Mouse (Mus musculus) lung, embryonic 15.5 days (tissue): ENCODE data around the gene Trappc11. TPM values are rescaled to one million over a fixed set of nuclear protein-coding genes. Genes with fewer than 3 reads are reported as not detected.

Experiments
- ATAC-seq: fragments of 200-750 bp; cut with Nextera tagmentation; 2 replicates; pipeline ENCODE4 v1.8.0; 2017; ENCODE audit warnings: moderate number of reproducible peaks, borderline replicate concordance; ENCODE audit not compliant: low FRiP score, low TSS enrichment; ENCODE audit errors: extremely low read depth
- H3K27ac ChIP-seq: fragments of 300-500 bp; sonication (generic); 2 replicates; pipeline ENCODE4 v1.5.1; 2015; ENCODE audit warnings: moderate library complexity, mild to moderate bottlenecking, inconsistent platforms
- H3K27me3 ChIP-seq: fragments of 300-500 bp; sonication (generic); 2 replicates; pipeline ENCODE4 v1.6.1; 2015; ENCODE audit warnings: inconsistent platforms
- H3K36me3 ChIP-seq: fragments of 300-500 bp; sonication (generic); 2 replicates; pipeline ENCODE4 v1.6.1; 2015; ENCODE audit warnings: inconsistent platforms
- H3K4me1 ChIP-seq: fragments of 300-500 bp; sonication (generic); 2 replicates; pipeline ENCODE4 v1.6.1; 2015; ENCODE audit warnings: inconsistent platforms
- H3K4me2 ChIP-seq: fragments of 300-500 bp; sonication (generic); 2 replicates; pipeline ENCODE4 v1.6.1; 2015; ENCODE audit warnings: inconsistent platforms, mild to moderate bottlenecking, moderate library complexity
- H3K4me3 ChIP-seq: fragments of 300-500 bp; sonication (generic); 2 replicates; pipeline ENCODE4 v1.5.1; 2015; ENCODE audit warnings: mild to moderate bottlenecking, inconsistent platforms
- H3K9ac ChIP-seq: fragments of 300-500 bp; sonication (generic); 2 replicates; pipeline ENCODE4 v1.6.1; 2015; ENCODE audit warnings: inconsistent platforms
- H3K9me3 ChIP-seq: fragments of 300-500 bp; sonication (generic); 2 replicates; pipeline ENCODE4 v1.6.1; 2016; ENCODE audit warnings: inconsistent platforms
- WGBS: fragments of 180-500 bp; shearing (Covaris S2); methylation state at CpG from one replicate; pipeline ENCODE4 v1.1.7; 2015; 5-methylcytosine and 5-hydroxymethylcytosine counted together
- polyA plus RNA-seq: library from polyadenylated mRNA; unstranded; fragments of >200 nt; fragmentation: Nextera tagmentation; extraction: Ambion mirVana; gene quantifications from 2 replicates; pipeline ENCODE4 v1.2.1, GENCODE M21; 2015

The Trappc11 gene
- polyA plus RNA-seq, 1 experiment from 2014 or later = 29.3 TPM

- WGBS = 94% methylated on average over 16 of the region's 16 CpGs
- ATAC-seq = no peak
- H3K36me3 ChIP-seq = peaks cover 54% of the 10 kb centered on the region
Measured at GRCm38 (mm10) chr8:47542746-47543145, 9.5 kb upstream of the Trappc11 start.

GRCm38 (mm10) chr8:47538323-47538722, 5.1 kb upstream of the Trappc11 start:
- no peak overlapping the region for H3K4me2 ChIP-seq
- no peak overlapping the region for H3K4me3 ChIP-seq
- no peaks in the 10 kb centered on the region for H3K27me3 ChIP-seq
- no peak overlapping the region for H3K27ac ChIP-seq
- no peak for ATAC-seq
- H3K9ac ChIP-seq = no peak overlapping the region
- peaks cover 5% of the 10 kb centered on the region for H3K4me1 ChIP-seq
- WGBS = 90% methylated on average over 4 of the region's 4 CpGs
- H3K9me3 ChIP-seq = no peaks in the 10 kb centered on the region
- H3K36me3 ChIP-seq = peaks cover 16% of the 10 kb centered on the region

More at GRCm38 (mm10) chr8:47542746-47543145, 9.5 kb upstream of the Trappc11 start:
- Histone ChIP-seq H3K27me3 (no peaks in the 10 kb centered on the region), H3K4me3 (no peak overlapping the region), H3K4me2 (no peak overlapping the region), H3K27ac (no peak overlapping the region), H3K9me3 (no peaks in the 10 kb centered on the region), H3K9ac (no peak overlapping the region), H3K4me1 (no peaks in the 10 kb centered on the region)

DNA sequence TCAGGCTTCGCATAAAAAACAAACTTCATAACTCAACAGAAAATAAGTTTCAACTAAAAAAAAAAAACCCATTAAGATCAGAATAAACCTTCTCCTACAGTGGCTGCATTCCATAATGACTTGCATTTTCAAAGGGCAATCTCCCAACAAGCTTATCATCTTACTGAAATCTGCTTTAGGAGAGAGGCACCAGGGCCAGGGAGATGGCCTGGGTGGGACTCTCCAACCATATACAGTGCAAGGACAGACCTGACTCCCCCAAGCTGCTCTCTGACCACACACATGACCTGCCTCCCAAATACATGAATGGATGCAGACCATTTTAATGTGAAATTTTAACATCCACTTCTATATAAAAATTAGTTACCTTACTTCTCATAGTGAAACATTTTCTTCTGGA, 5.2 kb downstream of the Trappc11 start:
- H3K9ac ChIP-seq = no peak overlapping the region
- H3K36me3 ChIP-seq = peaks cover 43% of the 10 kb centered on the region
- WGBS = 85% methylated on average over 1 of the region's 1 CpGs

GRCm38 (mm10) chr8:47513601-47514000, 19.7 kb downstream of the Trappc11 start:
- no peak for ATAC-seq
- H3K27ac ChIP-seq = no peak overlapping the region
- peaks cover 63% of the 10 kb centered on the region for H3K36me3 ChIP-seq

More for the DNA sequence above, 5.2 kb downstream of the Trappc11 start:
- Histone ChIP-seq H3K27me3 (no peaks in the 10 kb centered on the region), H3K4me1 (peaks cover 10% of the 10 kb centered on the region), H3K4me2 (no peak overlapping the region), H3K4me3 (no peak overlapping the region), H3K27ac (no peak overlapping the region), H3K9me3 (no peaks in the 10 kb centered on the region)
- ATAC-seq = no peak

GRCm38 (mm10) chr8:47510930-47511329, 22.3 kb downstream of the Trappc11 start:
- Histone ChIP-seq H3K36me3 (peaks cover 60% of the 10 kb centered on the region), H3K27me3 (no peaks in the 10 kb centered on the region), H3K4me3 (no peak overlapping the region), H3K9me3 (no peaks in the 10 kb centered on the region), H3K27ac (no peak overlapping the region), H3K4me1 (no peaks in the 10 kb centered on the region), H3K9ac (no peak overlapping the region), H3K4me2 (no peak overlapping the region)
- WGBS = 92% methylated on average over 9 of the region's 9 CpGs
- no peak for ATAC-seq

More at GRCm38 (mm10) chr8:47513601-47514000, 19.7 kb downstream of the Trappc11 start:
- Histone ChIP-seq H3K9me3 (no peaks in the 10 kb centered on the region), H3K27me3 (no peaks in the 10 kb centered on the region), H3K4me3 (no peak overlapping the region), H3K4me1 (no peaks in the 10 kb centered on the region), H3K4me2 (no peak overlapping the region), H3K9ac (no peak overlapping the region)
- WGBS = 89% methylated on average over 15 of the region's 15 CpGs

DNA sequence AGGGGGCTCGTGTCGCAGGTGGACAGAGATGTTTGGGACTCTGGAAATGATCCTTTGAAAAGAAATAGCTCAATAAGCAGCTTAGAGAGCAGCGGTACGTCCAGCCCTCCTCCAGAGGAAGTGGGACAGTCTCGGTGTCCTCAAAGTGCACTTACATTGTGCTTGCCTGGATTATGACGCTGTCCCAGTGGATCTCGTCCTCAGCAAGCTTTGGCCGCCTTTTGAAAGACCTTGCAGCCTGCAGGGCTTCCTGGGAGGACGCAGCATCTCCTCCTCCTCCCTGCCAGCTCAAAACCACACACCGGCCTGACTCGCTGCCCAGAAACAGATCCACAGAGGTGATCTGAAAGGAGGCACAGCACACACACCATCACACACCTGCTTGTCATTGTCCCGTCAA, 27.8 kb downstream of the Trappc11 start:
- Histone ChIP-seq H3K4me1 (no peaks in the 10 kb centered on the region), H3K9me3 (no peaks in the 10 kb centered on the region), H3K36me3 (peaks cover 63% of the 10 kb centered on the region), H3K27me3 (no peaks in the 10 kb centered on the region), H3K4me2 (no peak overlapping the region), H3K4me3 (no peak overlapping the region), H3K27ac (no peak overlapping the region), H3K9ac (no peak overlapping the region)
- no peak for ATAC-seq
- WGBS = 89% methylated on average over 12 of the region's 12 CpGs

DNA sequence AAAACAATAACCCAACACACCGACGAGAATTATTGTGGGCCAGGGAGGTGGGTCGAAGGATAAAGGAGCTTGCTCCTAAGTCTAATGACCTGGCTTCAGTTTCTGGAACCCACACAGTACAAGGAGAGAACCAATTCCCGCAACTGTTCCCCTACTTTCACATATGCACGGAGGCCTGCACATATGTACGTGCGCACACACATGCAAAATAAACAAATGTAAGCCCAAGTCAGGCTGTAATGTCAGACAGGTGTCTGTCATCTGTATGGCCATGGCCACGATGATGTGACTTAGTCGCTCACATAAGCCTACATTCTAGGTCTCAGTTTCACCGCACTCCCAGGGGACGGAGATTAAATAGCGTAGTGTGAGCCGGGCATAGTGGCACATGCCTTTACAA, 30.7 kb downstream of the Trappc11 start:
- Histone ChIP-seq H3K4me1 (no peaks in the 10 kb centered on the region), H3K9ac (no peak overlapping the region), H3K27me3 (no peaks in the 10 kb centered on the region), H3K9me3 (no peaks in the 10 kb centered on the region), H3K4me3 (no peak overlapping the region), H3K4me2 (no peak overlapping the region), H3K36me3 (peaks cover 46% of the 10 kb centered on the region), H3K27ac (no peak overlapping the region)
- WGBS = 94% methylated on average over 13 of the region's 13 CpGs
- ATAC-seq = no peak

GRCm38 (mm10) chr8:47501994-47502393, 31.3 kb downstream of the Trappc11 start:
- Histone ChIP-seq H3K27me3 (no peaks in the 10 kb centered on the region), H3K36me3 (peaks cover 52% of the 10 kb centered on the region), H3K4me3 (no peak overlapping the region), H3K9me3 (no peaks in the 10 kb centered on the region), H3K4me1 (no peaks in the 10 kb centered on the region), H3K4me2 (no peak overlapping the region), H3K27ac (no peak overlapping the region), H3K9ac (no peak overlapping the region)
- 54% methylated on average over 2 of the region's 2 CpGs for WGBS
- ATAC-seq = no peak

DNA sequence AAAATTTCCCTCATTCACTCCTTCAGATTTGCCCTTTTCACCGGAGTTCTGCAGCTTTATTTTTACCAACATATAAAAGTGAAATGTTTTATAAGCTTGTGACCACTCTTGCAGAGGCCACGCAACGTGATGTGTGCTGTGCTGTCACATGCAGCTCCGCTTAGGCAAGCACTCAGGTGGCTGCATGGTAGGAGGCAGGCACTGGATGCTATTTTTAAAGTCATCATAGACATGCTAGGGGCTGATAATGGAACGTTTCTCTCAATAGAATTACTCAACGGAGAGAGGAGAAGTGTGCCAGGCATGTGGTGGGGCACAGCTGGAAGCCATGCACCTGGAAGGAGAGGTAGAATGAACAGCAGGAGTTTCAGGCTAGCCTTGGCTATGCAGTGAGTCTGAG, 37.8 kb downstream of the Trappc11 start:
- Histone ChIP-seq H3K27ac (no peak overlapping the region), H3K9ac (no peak overlapping the region), H3K4me1 (no peaks in the 10 kb centered on the region), H3K4me2 (no peak overlapping the region), H3K9me3 (no peaks in the 10 kb centered on the region), H3K4me3 (no peak overlapping the region), H3K27me3 (no peaks in the 10 kb centered on the region), H3K36me3 (peaks cover 49% of the 10 kb centered on the region)
- 77% methylated on average over 6 of the region's 6 CpGs for WGBS
- no peak for ATAC-seq

DNA sequence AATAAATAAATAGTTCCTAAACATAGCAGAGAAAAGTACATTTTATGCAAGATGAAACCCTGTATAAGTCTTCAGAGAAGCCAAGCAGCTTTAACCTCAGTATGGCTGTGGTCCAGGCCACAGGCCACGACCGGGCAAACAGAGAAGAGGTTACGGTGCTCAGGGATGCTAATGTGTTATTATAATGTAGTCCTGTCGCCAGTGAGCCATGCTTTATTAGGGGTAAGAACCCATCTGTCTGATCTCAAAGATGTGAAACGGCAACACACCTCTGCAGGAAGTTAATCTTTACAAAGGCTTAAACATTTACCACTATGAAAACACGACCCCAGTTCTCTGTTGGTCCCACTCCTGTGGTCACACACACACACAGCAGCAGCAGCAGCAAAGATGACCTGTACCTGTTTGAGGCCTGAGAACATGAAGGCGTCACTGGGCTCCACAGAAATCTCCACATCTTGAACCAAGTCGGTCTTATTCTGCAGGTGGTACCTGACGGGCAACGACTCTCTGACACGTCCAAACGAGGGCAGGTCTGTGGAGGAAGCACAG, 38.6 kb downstream of the Trappc11 start:
- no peak for ATAC-seq
- Histone ChIP-seq H3K27me3 (no peaks in the 10 kb centered on the region), H3K9me3 (no peaks in the 10 kb centered on the region), H3K4me1 (no peaks in the 10 kb centered on the region), H3K4me3 (no peak overlapping the region), H3K9ac (no peak overlapping the region), H3K27ac (no peak overlapping the region), H3K36me3 (peaks cover 52% of the 10 kb centered on the region), H3K4me2 (no peak overlapping the region)
- WGBS = 54% methylated on average over 12 of the region's 12 CpGs

GRCm38 (mm10) chr8:47493106-47493505, 40.2 kb downstream of the Trappc11 start:
- H3K27ac ChIP-seq = no peak overlapping the region
- H3K4me1 ChIP-seq = no peaks in the 10 kb centered on the region
- no peak for ATAC-seq
- 76% methylated on average over 12 of the region's 12 CpGs for WGBS
- peaks cover 52% of the 10 kb centered on the region for H3K36me3 ChIP-seq
- H3K27me3 ChIP-seq = no peaks in the 10 kb centered on the region
- no peak overlapping the region for H3K4me2 ChIP-seq
- H3K9me3 ChIP-seq = no peaks in the 10 kb centered on the region
- H3K4me3 ChIP-seq = no peak overlapping the region
- H3K9ac ChIP-seq = no peak overlapping the region

- no peak overlapping the region for H3K4me3 ChIP-seq
- H3K36me3 ChIP-seq = peaks cover 22% of the 10 kb centered on the region
- no peak overlapping the region for H3K9ac ChIP-seq
- ATAC-seq = no peak
- H3K4me1 ChIP-seq = no peaks in the 10 kb centered on the region
- H3K4me2 ChIP-seq = no peak overlapping the region
- no peaks in the 10 kb centered on the region for H3K27me3 ChIP-seq
- no peak overlapping the region for H3K27ac ChIP-seq
- H3K9me3 ChIP-seq = no peaks in the 10 kb centered on the region
- WGBS = 86% methylated on average over 3 of the region's 3 CpGs
Measured at GRCm38 (mm10) chr8:47487231-47487630, 46.0 kb downstream of the Trappc11 start.
